Mouse (Mus musculus) limb, embryonic 15.5 days (tissue): ENCODE data around the gene Vmn1r168. TPM values are rescaled to one million over a fixed set of nuclear protein-coding genes. Genes with fewer than 3 reads are reported as not detected.
"Not testable (repeated sequence)": the region's sequence is repeated elsewhere in the genome, so short reads cannot be mapped to it uniquely, and the experiment has no call there.

Experiments
- ATAC-seq: fragments of 200-750 bp; cut with Nextera tagmentation; 2 replicates; pipeline ENCODE4 v1.8.0; 2017; ENCODE audit warnings: low read depth, moderate TSS enrichment; ENCODE audit not compliant: insufficient number of reproducible peaks, low FRiP score, low TSS enrichment
- H3K27ac ChIP-seq: fragments of 300-500 bp; sonication (generic); 2 replicates; pipeline ENCODE4 v1.5.1; 2015; ENCODE audit warnings: moderate library complexity, mild to moderate bottlenecking, inconsistent platforms
- H3K27me3 ChIP-seq: fragments of 300-500 bp; sonication (generic); 2 replicates; pipeline ENCODE4 v1.6.1; 2015; ENCODE audit warnings: inconsistent platforms
- H3K36me3 ChIP-seq: fragments of 300-500 bp; sonication (generic); 2 replicates; pipeline ENCODE4 v1.6.1; 2015; ENCODE audit warnings: inconsistent platforms
- H3K4me1 ChIP-seq: fragments of 300-500 bp; sonication (generic); 2 replicates; pipeline ENCODE4 v1.6.1; 2015; ENCODE audit warnings: inconsistent platforms
- H3K4me2 ChIP-seq: fragments of 300-500 bp; sonication (generic); 2 replicates; pipeline ENCODE4 v1.6.1; 2015; ENCODE audit warnings: mild to moderate bottlenecking, inconsistent platforms
- H3K4me3 ChIP-seq: fragments of 300-500 bp; sonication (generic); 2 replicates; pipeline ENCODE4 v1.5.1; 2015; ENCODE audit warnings: mild to moderate bottlenecking, inconsistent platforms
- H3K9ac ChIP-seq: fragments of 300-500 bp; sonication (generic); 2 replicates; pipeline ENCODE4 v1.6.1; 2015; ENCODE audit warnings: inconsistent platforms
- H3K9me3 ChIP-seq: fragments of 300-500 bp; sonication (generic); 2 replicates; pipeline ENCODE4 v1.6.1; 2016; ENCODE audit warnings: inconsistent platforms
- WGBS: fragments of 180-500 bp; shearing (Covaris S2); methylation state at CpG from one replicate; pipeline ENCODE4 v1.1.7; 2015; 5-methylcytosine and 5-hydroxymethylcytosine counted together
- polyA plus RNA-seq: library from polyadenylated mRNA; unstranded; fragments of >200 nt; fragmentation: Nextera tagmentation; extraction: Ambion mirVana; gene quantifications from 2 replicates; pipeline ENCODE4 v1.2.1, GENCODE M21; 2015

The Vmn1r168 gene
- polyA plus RNA-seq, result not detected in 2 replicates

DNA sequence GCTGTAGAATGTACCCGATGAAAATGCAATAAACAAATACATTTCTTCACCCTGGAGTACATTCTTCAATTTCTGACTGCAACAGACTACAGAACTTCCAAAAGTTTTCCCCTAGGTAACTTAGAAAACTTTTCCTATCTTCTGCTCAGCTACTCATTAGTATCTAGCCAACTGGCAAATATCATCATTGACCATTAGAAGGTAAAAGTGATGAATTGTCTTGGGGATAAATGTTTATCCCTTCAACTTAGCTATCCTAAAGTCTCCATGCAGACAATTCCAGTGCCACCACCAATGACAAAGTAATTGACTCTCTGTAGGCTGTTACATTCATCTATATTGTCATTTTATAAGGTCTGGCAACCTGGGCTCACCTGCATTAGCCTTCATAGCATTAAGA lies at the start of gene Vmn1r168:
Gene Vmn1r168, plus strand, starts transcription at position 301 of the 400 bp plus-strand sequence.
- not testable (repeated sequence) for H3K4me1 ChIP-seq, ATAC-seq
- WGBS, result no CpG with 5 or more reads among the region's 1 CpGs

DNA sequence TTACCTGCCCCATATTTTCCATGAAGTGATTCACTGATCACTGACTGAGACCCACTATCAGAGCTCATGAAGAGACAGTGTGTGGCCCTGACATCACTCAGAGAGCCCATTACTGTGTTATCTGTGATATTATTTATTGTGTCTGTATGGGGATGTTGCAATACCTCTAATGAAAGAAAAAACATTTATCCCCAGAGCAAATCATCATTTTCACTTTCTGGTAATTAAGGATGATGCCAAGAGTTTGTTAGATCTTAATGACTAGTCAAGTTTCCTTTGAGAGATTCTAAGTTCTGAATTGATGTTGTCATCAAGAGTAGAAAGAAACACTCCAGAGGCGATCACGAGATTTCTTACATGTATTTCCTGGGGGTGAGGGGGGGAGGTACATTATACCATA lies 32.4 kb upstream of the Vmn1r168 start, which contains the start of gene Vmn1r167:
Gene Vmn1r167, minus strand, starts transcription at position 101 of the 400 bp plus-strand sequence.
- H3K27ac ChIP-seq, H3K9me3 ChIP-seq, ATAC-seq, H3K4me2 ChIP-seq, H3K4me3 ChIP-seq, H3K27me3 ChIP-seq, H3K9ac ChIP-seq, H3K4me1 ChIP-seq, H3K36me3 ChIP-seq: not testable (repeated sequence)
- WGBS, result 88% methylated on average over 2 of the region's 2 CpGs

More for the DNA sequence above, at the start of gene Vmn1r168:
- H3K27ac ChIP-seq, H3K4me2 ChIP-seq, H3K9me3 ChIP-seq, H3K4me3 ChIP-seq, H3K9ac ChIP-seq, H3K27me3 ChIP-seq, H3K36me3 ChIP-seq: not testable (repeated sequence)

DNA sequence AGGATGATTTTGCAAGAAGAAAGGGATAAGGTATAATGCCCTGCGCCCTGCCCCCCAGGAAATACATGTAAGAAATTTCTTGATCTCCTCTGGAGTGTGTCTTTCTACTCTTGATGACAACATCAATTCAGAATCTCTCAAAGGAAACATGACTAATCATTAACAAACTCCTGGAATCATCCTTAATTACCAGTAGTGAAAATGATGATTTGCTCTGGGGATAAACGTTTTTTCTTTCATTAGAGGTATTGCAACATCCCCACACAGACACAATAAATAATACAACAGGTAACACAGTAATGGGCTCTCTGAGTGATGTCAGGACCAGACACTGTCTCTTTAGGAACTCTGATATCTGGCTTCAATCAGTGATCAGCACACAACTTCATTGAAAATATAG lies 35.7 kb downstream of the Vmn1r168 start, which contains the start of gene Vmn1r169:
Gene Vmn1r169, plus strand, starts transcription at position 301 of the 400 bp plus-strand sequence.
- H3K36me3 ChIP-seq, H3K4me1 ChIP-seq, H3K9ac ChIP-seq, ATAC-seq, H3K9me3 ChIP-seq, H3K27ac ChIP-seq, H3K27me3 ChIP-seq, H3K4me3 ChIP-seq, H3K4me2 ChIP-seq: not testable (repeated sequence)
- WGBS, result 70% methylated on average over 1 of the region's 2 CpGs

Other genes with a start within 250 kb of the Vmn1r168 start
- not detected in 2 replicates for gene Nlrp4e, start 238.5 kb upstream of the Vmn1r168 start, polyA plus RNA-seq
- gene Nlrp5, start 153.8 kb upstream of the Vmn1r168 start, polyA plus RNA-seq, result 0.08 and 0.09 TPM in 2 replicates
- gene Vmn1r167, start 32.5 kb upstream of the Vmn1r168 start, polyA plus RNA-seq, result not detected in 2 replicates
- gene Vmn1r169, start 35.8 kb downstream of the Vmn1r168 start, polyA plus RNA-seq, result not detected in 2 replicates
- gene Vmn1r170, start 66.4 kb downstream of the Vmn1r168 start, polyA plus RNA-seq, result not detected in 2 replicates
- not detected in 2 replicates for gene Vmn1r171, start 91.0 kb downstream of the Vmn1r168 start, polyA plus RNA-seq
- not detected in 2 replicates for gene Vmn1r172, start 118.6 kb downstream of the Vmn1r168 start, polyA plus RNA-seq
- not detected in 2 replicates for gene Vmn1r173, start 161.0 kb downstream of the Vmn1r168 start, polyA plus RNA-seq
- not detected in 2 replicates for gene Vmn1r174, start 212.5 kb downstream of the Vmn1r168 start, polyA plus RNA-seq